Mouse (Mus musculus) fat pad, adult 2 months (tissue): Measurements from ENCODE around the gene Cdk14.

ENCODE experiments used
- DNase-seq: peaks from one replicate; pipeline ENCODE4 v3.0.0-alpha.2; 2011; ENCODE audit warnings: low read depth, low spot score; ENCODE audit errors: extremely low read depth

Gene Cdk14

DNA sequence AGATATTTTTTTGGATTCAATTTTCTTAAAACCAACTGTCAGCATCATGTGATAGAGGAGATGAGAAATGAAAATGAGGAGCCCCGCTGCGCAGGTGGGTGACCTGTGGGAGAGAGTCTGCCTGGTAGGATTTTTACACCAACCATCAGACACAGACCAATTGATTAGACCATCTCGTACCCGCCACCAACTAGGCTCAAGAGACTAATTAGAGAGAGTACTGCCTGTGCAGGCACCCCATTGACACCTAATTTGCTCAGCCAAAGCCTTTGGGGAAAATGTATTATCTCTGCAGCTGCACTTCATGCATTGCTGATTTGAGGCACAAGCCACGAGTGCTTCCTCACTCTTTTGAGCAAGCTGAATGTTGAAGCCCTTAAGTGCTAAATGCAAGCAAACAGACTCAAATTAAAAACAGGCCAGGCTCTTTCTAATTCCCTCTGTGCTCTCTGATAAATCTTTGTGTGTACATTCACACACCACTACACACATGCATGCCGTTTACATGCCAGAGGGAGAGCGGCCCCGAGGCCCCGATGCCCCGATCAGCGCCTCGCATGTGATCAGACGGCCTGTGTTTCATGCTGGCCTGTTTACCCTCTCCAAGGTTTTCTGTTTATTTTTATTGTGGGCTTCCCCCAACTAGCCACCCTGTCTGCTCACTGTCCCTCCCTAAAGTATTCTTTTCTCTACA lies 607.9 kb downstream of the Cdk14 start:
- DNase-seq, result no peak

DNA sequence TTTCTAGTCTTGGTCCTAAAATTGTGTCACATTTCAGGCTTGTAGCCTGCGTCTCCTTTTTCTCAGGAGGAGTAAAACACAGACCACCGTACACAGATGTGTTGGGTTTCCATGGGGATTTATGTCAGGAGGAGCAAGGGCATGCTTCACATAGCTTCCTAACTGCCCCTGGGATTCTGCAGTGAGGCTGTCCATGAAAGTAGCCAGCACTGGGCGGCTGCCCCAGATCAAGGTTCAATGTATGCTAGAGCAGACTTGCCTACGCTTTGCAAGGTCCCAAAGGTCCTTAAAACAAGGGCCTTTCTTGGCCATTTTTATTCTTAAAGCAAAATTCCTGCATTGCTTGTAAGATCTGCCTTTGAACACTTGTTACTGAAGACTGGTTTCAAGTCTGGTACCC lies 614.9 kb downstream of the Cdk14 start:
- no peak for DNase-seq

DNA sequence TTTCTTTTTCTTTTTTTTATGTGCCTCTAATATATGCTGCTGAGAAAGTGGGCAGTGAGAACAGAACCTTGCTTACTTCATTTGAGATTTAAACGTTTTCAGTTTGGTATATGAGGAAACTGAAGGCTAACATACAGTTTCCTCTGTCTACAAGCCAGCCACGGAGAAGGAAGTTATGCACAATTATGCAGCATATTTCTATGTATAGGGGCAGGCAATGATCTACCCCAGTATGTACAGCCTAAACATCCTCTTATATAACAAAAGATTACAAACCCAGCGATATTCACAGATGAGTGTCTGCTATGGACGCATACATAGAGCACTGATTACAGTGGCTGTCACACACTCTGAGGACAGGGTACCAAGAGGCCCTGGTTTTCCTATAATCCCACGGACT lies 616.4 kb downstream of the Cdk14 start:
- DNase-seq, result no peak

DNA sequence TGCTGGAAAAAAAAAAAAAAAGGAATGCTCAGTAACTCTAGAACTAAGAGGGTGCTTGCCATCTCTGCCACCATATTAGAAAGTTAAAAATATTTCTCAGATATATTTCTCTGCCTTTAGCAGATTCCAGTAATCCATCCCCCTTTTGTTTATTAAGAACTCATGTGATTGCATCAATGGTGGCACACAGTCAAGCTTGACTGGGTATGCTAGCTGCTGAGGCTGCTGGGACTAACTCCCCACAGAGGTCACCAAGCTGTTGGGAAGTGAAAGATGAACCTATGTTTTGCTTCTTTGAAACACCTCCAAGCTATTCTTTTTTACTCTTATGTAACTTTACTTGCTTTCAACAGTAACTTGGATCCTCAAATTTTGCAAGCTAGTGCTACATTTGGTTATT lies 618.1 kb downstream of the Cdk14 start:
- no peak for DNase-seq

DNA sequence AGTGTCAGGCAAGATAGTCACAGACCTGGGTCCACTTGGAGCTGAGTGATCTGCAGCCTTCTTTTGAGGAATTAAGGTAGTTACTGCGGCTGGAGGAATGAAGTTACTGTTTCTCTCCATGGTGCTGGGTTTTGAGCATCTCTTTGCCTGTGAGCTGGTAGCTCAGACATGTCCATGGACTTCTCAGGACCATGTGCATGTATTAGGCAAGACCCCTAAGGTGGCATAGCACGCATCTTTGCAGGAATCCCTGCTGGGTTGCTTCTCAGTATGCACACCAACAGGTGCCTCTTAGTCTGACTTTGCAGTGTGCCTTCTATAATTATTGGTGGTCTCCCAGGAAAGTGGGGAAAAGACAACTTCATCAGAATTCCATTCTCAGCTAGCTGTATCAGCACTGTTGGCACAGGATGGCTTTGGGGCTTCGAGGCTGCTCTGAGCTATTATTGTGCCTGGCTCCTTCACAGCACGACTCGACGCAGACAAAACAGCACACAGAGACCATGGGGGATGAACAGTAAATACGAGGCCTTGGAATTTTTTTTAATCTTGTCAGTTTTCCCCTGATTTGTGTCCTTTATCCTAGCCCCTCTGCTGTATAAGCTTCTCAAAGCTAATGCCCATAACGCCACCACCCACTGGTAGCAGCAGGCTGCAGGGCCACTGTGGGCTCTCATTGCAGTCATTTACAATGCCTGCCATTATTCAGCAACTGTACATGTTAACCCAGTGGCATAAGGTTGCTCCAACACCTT lies 618.8 kb downstream of the Cdk14 start:
- DNase-seq, result no peak

- no peak for DNase-seq
Observed at GRCm38 (mm10) chr5:4791219-4791618, 628.9 kb downstream of the Cdk14 start.

DNA sequence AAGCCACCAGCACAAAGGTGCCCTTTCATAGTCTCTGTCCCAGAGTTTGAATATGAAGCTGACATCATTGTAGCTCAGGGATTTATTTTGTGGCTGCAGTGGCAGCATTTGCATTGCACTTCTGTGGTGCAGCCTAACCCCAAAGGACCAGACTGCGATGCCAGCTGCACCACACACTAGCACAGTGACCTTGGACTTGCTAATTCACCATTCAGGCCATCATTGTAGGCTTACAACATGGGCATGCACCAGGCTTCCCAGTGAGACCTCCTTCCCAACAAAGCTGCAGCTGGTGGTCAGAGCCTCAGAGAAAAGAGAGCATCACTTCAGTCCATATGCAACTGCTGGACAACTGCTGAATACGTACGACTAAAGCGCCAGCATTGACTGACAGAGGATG lies 629.8 kb downstream of the Cdk14 start:
- DNase-seq, result no peak

- DNase-seq, result no peak
Observed at GRCm38 (mm10) chr5:4788484-4788883, 631.6 kb downstream of the Cdk14 start.

DNA sequence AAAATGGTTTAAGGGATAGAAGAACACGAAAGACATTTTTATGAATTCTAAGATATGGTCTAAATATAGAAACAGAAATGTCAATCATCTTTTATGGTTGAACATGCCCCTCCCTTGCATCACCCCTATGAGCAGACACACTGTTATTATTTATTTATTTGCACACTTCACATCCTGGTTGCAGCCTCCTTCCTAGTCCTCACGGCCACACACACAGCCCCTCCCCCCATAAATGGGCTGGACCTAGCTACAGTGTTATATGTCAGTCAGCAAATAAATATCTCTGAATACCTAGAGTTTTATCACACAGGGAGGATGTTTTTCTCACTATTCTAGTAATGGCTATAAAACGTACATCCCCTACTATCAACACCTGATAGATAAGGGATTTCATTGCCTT lies 633.3 kb downstream of the Cdk14 start:
- DNase-seq, result no peak

- no peak for DNase-seq
Observed at GRCm38 (mm10) chr5:4778274-4778673, 641.8 kb downstream of the Cdk14 start.

DNA sequence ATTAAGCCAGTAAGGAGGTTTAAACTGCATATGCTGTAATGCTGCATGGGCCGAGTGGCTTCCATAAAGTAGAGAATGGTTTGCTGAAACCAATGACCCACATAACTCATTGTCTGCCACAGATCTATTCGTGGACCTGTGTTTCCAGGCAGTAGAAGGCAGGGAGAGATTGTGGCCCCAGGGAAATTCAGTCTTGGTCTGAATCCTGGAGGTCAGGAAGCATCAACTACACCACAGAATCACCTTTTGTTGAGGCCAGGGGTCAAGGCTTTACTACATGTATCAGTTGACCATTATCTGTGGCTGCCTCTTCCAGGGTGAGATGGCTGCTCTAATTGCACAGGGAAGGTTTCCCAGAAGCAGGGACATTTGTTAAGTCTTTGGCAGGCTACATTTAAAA lies 643.6 kb downstream of the Cdk14 start:
- no peak for DNase-seq

GRCm38 (mm10) chr5:4773090-4773772 lies 646.9 kb downstream of the Cdk14 start:
- no peak for DNase-seq

DNA sequence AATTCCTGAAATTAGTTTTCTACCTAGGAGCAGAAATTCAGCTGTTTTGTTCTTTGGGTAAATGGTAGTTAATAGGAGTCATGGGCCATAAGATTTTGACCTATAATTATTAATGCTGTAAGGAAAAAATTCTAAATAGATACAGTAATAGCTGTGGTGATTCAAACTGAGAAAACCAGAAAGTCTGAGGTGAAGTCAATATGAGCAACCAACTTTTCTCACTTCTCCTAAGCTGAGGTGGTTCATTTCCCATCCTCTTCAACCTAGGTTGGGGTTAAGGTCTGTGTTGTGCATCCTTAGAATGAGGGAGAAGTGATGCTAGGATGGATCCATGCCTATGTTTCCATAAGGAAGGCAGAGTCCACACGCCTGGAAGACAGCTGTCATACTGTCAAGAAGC lies 649.5 kb downstream of the Cdk14 start:
- no peak for DNase-seq

DNA sequence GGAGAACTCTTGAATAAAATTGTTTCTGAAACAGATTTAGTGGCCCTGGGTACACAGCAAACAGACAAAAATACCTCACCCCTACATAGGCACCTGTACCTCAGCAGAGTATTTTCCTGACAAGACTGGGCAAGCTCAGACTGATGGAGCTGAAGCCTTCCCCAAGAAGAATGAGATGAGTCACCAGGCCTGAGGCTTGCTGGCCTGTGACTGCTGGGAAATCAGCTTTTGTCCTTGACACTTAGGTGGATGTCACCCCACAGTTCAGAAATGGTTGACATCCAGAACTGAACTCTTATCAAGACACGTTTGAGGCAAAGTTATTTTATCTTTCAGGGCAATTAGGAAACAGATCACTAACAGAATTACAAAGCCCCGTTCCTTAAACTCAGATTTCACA lies 652.2 kb downstream of the Cdk14 start:
- DNase-seq, result peak; percentile 30

GRCm38 (mm10) chr5:4766719-4767118 lies 653.4 kb downstream of the Cdk14 start:
- DNase-seq, result no peak

DNA sequence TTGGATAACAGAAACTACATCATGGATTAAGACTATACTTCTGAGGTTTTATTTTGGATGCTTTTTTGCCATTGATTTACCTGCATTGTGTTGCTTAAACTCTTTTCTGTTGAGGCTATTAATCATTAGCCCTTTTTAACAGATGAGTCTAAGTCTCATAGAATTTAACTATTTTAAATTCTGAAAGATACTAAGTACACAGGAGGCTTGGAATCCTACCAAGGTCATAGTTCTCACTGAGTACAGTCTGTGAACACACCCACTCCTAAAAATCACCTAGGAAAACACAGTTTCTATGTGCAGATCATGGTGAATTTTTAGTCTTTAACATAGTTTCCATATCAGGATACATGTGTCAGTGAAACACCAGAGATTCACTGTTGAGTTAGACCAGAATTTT lies 658.2 kb downstream of the Cdk14 start:
- no peak for DNase-seq

DNA sequence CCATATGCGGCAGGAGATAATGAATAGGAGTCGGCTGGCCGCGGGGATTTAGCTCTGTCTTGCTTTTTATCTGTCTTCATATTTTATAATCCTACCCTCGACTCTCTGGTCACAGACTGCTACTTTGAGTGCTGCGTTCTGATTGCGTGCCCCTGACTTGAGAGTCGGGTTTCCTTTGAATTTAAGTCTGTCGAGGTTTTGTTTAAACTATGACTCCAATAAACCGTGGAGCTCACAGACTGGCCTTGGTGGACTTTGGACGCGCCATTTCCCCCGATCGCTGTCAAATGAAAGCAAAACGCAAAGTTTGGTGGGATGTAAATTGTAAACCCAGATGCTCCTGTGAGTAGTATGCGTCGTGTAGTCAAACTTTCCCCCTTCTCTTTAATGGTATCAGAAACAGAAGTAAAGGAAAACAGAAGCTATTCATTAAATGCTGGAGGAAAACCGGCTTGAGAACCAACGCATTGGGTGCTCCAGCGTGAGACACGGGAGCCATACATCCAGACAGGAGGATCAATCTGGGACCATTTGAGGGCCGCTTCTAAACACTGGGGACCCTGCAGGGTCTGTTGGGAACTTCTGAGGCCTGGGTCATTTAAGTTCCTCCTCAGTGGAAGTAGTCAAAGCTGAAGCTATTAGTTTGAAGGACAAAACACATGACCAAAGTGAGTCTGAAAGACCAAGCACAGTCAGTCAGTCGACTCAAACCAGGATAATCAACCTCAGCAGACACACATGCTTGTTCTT lies 661.6 kb downstream of the Cdk14 start:
- DNase-seq, result no peak

GRCm38 (mm10) chr5:4757902-4758301 lies 662.2 kb downstream of the Cdk14 start, which contains the start of gene Fzd1:
Gene Fzd1 (minus strand): TSS chr5:4758035.
- DNase-seq, result peak; percentile 30

- DNase-seq, result no peak
Observed at GRCm38 (mm10) chr5:4756871-4757711, 663.0 kb downstream of the Cdk14 start.

GRCm38 (mm10) chr5:4756001-4756681 lies 664.0 kb downstream of the Cdk14 start:
- no peak for DNase-seq
